Mouse (Mus musculus): Measurements from ENCODE around the gene Aldh1a2.

The Aldh1a2 gene

DNA sequence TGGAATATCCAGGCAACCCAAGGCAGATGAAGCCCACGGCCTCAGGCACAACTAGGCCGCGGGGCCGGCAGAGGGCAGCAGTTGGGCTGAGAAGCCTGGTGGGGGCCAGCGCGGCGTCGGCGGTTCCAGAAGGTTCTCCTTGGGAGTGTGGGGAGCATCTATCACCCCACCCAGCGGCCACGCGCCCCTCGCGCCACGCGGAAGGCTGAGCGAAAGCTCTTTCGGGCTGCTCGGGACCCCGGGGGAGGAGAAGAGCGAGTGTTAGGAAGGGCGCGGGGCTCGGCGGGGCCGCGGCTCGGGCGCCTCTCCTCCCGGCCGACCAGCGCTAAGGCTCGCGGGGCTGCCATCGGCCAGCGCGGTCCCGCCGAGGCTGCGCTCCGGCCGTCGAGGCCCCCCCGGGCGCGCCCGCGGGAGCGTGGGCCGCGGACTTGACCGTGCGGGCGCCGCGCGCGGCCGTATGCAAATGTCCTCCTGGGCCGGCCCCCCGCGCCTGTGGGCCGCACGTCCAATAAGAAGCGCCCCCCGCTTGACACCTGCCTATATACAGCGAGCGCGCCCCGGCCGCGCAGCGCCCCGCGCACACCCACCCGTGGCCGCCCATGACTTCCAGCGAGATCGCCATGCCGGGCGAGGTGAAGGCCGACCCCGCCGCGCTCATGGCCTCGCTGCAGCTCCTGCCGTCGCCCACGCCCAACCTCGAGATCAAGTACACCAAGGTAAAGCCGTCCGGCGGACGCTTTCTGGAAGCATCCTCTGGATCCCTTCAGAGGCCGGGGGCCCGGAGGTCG, at the start of gene Aldh1a2:
Aldh1a2 (plus strand) TSS at position 542 of the 788 bp plus-strand sequence.
- DNase-seq: peak; percentile 24

DNA sequence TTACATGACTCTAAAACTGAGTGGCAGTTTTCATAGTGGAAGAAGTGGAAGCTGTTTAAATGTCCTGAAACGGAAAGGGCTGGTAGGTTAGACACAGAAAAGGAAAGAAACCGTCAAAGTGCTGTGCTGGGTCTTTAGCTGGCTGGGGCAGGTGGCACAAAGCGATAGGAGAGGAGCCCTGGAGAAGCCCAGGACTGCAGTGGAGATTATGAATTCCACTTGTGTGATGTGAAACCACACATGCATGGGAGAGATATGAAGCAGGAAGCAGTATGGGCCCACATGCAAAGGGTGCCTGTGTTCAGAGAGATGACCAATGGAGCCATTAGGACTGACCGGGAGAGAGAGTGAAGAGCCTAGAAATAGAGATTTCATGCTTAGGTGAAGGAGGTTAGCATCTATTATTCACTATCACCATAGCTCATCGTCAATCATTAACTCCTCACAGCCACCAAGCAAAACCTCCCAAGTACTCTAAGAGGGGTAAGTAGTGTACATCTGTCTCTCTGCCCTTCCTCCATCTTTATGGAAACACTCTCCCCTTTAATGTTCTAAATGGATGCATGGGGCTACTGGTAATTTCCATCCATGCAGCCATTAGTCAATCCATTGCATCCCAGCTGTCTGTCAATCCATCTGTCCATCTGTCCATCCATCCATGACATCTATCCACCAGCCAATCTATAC, 49.4 kb upstream of the Aldh1a2 start:
- DNase-seq: no peak

DNA sequence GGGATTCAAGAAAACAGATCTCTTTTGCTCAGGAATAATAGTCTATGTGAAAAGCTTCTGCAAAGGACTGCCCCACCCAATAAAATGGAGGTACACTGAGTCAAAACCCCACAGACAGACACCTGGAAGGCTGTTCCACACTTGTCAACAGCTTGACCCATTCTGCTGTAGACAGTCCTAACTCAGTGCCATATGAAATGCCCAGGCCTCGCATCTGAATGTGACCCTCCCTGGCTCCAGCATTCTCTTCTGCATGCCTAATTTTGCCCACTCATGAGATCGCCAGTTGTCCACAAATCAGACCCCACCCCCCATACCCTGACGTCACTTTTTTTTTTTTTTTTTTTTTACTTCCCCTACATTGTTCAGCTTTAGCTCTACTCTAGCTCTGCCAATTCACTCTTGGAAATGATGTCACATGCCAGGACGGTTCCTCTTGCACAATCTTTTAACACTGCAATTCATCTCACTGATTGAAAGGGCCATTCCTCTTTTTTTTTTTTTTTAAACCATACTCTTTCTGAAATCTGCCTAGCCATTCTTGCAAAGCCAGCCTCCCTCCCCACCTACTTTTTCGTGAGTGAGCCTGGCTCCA, 48.6 kb upstream of the Aldh1a2 start:
- no peak for DNase-seq

DNA sequence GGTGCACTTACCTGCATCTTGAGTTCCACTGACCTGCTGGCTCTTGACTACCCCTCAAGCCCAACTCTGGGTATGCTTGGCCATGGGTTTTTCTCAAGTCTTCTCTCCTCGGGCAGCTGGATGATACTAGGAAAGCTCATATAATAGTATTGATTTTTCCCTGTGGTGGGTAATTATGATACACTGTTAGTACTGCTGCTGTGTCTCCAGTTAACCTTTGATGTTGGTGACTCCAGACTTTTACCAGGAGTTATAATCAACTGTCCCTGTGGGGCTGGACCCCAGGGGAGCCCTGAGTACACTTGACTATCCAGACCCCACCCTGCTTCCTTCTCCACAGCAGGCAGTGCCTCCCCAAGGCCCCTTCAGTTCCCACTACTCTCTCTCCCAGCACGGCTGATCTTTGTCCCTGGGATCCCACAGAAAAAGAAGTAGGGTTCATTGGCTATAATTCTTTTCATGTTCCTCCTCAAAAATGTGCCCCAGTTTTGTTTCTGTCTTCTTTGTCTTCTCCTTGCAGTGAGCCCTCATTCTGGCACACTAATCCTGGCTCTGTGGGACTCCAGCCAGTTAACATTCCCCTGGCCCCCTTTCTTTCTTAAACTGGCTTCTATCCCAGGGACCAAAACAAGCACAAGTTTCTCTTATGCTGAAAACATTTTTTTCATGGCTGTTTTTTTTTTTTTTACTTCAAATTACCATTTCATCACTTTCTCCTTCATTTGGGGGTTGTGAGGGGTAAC, 47.9 kb upstream of the Aldh1a2 start:
- DNase-seq: no peak

DNA sequence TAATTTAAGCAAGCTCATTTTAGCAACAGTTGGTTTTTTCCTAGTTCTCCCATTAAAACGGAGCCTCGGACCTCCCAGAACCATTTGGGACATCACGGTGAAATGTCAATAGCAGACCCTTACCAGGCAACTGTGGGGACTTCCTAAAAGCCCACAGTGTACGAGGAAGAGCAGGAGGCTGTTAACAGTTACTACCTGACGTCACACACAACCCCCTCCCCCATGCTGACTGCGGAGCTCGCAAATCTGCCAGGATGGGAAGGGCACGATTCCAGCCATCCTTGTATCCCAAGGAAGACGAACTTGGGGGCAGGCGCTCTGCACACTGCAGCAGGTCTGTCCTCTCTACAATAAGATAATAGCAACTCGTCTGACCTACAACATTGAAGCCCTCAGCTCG, 47.1 kb upstream of the Aldh1a2 start, which contains the start of gene Aqp9:
Aqp9 (minus strand) TSS at position 172 of the 400 bp plus-strand sequence.
- DNase-seq: no peak

DNA sequence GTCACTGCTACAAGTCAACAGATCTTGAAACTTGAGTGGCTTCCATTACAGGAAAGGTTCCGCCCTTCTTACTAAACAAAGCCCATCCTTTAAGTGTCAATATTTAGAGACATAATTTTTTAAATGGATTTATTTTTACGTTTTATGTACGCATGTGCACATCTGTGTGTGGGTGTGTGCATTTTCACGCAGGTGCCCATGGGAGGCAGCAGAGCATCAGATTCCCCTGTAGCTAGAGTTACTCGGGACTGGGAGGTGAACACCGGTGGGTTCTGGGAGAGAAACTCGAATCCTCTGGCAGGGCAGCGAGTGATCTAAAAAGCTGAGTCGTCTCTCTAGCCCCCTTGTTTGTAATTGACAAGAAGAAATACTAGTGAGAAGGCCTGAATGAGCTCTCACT, 42.1 kb upstream of the Aldh1a2 start:
- DNase-seq: no peak

DNA sequence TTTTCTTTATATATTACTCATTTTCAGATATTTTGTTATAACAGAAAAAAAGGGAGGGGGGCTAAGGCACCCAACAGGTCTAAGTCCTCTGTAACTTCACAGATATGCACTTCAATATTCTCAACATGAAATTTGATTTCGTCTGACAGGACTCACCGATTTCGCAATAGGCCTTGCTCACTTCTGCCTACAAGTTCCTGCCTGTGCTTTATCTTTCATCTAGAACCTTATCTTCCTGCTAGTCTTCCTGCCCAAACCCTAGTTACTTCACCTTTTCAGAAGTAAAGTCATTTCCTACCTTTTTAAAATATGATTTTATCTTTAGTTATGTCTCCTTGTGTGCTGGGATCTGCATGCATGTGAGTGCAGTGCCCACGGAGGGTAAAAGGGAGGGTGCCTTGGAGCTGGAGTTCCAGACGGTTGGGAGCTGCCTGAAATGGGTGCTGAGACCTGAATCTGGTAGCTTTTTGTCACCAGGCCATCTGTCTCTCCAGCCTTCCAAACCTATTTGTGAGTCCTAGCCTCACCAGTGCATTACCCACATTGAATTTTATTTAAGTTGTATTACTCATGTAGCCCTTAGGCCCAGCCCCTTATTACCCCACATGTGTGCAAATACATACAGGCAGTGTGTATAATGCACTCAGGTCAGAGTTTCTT, 41.1 kb upstream of the Aldh1a2 start:
- DNase-seq: no peak

DNA sequence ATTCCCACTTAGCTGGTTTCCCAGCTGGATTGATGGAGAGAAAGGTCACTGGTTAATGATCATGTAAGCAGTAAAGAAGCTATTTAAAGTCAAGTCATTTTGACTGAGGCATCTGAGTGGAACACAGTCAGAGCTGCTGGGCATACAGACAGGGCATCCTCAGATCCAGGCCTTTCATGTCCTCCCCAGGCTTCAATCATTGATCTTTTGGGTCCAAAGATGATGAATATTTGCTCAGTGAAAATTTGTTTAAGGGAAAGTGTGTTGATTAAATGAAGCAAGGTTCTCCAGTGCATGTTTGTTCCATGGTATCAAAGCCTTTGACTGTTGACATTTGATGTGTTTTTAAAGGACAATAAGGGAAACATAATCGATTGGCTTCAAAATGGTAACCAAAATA, 39.9 kb upstream of the Aldh1a2 start:
- DNase-seq: no peak

DNA sequence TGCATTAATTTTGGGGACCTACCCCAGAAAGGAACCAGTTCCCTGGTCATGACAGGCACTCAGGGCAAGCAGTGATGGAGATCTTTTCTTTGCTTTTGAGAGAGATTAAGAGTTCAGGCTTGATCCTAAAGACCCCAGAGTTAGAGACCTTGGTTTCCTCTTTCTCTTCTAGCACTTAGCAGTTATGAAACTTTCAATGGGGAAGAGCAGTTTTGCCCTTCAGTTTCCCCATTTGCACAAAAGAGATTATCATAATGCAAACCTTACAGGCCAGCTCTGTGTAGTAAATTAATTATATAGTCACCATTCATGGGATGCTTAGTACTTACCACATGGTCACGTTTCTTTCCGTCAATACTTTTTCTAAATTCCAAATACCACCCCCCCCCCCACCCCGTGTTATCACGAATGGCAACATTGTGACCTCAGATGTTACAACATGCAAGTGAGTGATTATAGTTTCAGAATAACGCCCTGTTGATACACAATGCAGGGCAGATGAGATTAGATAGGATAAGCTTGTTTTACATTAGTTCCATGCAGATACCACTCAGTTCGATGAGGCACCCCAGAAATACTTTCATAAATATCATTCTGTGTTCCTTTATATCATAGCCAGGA, 36.2 kb upstream of the Aldh1a2 start:
- no peak for DNase-seq

DNA sequence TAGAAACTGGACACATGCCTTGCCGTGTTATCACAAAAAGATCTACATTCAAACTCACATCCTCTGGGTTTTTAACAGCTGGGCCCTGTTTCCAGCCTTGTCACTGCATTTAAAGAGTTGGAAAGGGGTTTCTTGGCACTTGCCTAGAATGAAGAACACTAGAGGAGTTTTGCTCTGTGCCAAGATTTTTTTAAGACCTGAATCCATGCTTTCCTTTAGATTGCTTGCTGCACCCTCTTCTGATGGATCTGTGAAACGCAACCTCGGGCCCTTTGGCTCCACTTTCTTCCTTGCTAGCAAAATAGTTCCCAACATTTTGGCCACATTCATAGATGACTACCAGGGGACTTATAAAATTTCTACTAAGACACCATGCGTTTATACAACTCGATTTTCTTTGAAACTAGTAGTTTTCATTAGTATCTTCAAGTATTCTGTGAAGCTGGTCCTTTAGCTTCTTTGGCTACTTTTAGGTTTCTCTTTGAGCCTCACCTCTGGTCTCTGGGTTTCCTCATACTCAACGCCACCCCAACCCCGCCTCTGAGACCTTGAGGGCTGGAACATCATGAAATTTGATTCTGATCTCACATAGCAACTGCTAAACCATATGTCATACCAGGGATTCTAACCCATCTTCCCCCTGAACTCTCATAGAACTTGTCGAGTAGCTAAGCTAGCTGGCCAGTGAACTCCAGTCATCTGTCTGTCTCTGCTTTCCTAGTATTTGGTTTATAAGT, 35.5 kb upstream of the Aldh1a2 start:
- no peak for DNase-seq

DNA sequence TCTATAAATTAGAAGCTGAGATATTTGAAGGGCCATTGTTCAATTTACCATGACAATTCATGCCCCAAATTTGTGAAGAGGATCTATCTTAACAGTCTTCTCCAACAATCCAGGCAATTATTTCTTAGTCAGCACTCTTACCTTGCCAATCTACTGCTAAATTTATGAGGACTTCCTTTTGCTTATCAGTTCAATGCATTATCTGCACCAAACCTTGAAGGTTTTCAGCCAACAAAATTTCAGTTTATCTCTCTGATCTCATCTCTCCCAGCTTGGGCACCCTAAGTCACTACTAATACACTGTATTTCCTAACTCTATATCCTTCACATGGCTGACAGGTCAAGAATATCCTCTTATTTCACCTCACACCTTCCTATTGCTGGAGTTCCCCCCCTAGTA, 30.3 kb upstream of the Aldh1a2 start:
- DNase-seq: no peak

DNA sequence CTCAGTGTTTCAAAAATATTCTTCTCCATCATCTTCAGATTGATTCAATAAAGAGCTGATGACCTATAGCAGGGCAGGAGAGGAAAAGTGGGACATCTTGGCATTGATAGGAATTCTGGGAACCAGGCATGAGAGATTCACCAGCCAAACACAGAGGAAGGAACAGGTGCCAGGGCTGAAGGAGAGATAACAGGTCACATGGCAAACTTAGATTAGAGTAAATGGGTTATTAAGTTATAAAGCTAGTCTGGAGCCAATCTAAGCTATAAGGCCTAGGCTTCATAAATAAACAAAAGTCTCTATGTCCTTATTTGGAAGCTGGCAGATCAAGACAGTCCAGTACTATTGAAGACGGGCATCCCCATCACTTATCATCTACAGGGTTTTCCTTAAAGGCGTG, 29.8 kb upstream of the Aldh1a2 start:
- no peak for DNase-seq

DNA sequence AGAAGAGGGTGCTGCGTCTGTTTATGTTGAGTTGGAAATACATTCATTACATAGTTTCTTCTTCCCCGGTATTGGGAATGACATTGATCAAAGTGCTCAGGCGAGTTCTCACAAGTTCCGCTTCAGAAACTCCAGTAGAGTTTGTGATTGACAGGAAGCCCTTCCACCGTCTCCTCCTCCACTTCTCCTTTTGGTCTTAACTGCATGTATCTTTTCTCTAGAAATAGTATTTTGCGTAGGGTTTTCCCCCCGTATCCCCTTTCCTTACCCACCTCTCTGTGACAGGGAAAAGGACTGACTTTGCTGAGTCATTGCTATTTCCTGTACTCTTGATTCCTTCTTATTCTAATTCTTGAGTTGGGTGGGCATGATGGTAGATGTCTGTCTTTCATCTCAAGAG, 28.2 kb upstream of the Aldh1a2 start:
- DNase-seq: no peak

DNA sequence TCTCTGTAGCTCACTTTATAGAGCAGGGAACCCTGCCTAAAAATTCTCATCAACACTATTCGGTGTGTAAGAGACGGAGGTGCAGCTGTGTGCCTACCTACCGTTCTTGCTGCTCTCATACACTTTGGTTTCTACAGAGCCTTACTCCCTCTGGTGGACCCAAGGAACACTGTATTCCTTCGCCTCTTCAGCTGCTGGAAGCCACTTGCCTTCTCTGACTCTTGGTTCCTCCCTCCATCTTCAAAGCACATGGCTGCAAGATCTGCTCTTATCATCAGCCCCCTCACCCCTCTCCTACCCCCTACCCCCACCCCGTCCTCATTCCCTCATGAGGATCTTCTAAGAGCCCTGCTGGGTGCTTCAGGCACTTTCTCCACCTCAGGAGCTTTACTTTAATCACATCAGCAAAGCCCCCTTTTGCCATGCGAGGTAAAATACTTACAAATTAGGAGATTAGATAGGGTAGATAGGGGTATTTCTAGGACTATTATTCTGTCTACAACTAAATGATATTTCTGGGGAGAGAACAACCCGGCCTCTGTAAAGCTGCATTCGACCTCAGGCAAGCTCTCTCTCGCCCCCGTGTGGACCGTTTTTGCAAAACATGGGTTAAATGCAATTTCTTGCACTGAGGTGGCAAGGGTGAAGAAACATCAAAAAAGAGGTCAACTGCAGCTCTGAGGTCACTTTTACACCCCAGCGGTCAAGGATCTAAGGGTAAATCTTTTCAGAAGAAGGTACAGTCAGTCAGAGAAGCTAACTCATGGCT, 26.8 kb upstream of the Aldh1a2 start:
- peak; percentile 47 for DNase-seq

DNA sequence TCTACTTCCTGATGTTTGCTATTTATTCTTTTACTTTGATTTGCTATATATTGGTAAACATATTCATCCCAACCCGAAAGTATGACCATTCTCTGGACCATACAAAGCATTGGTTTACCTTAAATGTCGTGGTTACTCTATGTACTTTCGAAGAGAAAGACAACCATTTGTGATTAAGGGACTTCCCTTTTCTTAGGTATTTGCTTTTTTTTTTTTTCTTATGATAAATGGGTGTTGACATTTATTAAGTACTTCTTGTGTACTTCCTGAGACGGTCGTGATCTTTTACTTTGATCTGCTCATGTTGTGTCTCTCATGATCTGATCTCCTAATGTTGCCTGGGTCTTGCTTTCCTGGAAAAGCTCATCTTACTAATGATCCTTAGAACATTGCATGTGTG, 16.8 kb upstream of the Aldh1a2 start:
- DNase-seq: no peak

DNA sequence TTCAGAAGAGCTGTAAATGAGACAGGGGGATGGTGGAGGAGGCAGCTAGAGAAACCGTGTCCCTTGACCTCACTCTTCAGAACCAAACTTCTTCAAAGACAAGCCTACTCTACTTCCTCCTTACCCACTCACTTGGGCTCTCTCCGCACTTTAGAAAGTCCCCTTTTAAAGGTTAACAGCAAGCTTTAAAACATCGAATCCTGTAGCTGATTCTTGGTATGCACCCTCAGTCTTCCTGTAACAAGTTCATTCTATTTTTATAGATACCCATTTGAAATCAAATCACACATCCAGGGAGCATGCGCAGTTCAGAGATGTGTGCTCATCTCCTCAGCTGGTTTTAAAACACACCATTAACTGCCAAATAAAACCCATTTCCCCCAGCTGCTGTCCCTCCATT, 13.3 kb upstream of the Aldh1a2 start:
- DNase-seq: no peak

DNA sequence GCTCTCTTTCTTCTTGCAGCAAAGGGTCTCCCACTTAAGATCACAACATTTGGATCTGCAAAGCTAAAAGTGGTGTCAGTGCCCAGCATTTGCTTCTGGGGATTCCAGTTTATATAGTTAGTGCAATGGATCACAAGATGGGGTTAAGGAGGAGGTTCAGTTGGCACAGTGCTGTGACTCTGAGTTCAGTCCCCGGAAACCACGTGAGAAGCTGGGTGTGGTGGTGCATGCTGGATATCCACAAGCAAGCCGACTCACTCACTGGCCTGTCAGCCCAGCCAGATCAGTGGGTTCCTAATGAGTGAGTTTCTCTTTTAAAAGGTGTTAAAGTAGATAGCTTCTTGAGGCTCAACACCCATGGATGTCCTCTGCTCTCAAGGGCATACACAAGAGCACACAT, 6.3 kb upstream of the Aldh1a2 start:
- no peak for DNase-seq

DNA sequence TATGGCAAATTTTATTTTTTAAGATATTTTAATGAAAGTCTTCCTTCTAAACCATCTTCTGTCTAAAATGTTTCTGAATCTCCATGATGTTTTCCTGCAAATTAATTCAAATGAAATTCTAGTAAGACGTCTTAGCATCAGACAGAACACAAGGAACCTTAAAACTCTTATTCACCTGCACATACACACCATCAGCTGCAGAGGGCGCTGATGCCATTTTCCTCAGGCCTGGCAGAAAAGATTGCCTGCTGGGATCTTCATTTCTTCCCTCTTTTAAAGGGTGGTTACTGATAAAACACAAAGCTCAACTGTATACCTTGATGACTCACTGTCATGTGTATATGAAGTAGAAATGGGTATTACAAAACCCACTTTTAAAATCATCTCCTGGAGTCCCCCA, 4.7 kb upstream of the Aldh1a2 start:
- peak; percentile 36 for DNase-seq

DNA sequence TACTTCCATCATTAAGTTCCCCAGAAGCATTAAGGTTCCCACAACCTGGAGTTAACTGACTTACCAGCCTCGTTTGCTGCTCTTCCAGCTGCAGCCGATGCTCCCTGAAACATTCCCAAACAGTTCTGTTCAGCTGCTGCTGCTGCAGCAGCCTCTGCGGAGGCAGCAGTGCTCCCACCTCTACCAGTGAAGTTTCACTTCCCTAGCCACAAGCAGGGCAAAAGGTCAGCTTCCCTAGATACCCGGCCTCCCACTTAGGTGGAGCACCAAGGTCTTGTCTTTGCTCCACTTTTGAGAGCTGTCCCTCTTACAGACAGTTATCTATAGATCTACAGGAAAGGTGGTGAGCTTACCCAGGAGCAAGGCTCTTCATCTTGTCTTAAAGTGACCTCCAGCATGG, 2.0 kb upstream of the Aldh1a2 start:
- DNase-seq: no peak

DNA sequence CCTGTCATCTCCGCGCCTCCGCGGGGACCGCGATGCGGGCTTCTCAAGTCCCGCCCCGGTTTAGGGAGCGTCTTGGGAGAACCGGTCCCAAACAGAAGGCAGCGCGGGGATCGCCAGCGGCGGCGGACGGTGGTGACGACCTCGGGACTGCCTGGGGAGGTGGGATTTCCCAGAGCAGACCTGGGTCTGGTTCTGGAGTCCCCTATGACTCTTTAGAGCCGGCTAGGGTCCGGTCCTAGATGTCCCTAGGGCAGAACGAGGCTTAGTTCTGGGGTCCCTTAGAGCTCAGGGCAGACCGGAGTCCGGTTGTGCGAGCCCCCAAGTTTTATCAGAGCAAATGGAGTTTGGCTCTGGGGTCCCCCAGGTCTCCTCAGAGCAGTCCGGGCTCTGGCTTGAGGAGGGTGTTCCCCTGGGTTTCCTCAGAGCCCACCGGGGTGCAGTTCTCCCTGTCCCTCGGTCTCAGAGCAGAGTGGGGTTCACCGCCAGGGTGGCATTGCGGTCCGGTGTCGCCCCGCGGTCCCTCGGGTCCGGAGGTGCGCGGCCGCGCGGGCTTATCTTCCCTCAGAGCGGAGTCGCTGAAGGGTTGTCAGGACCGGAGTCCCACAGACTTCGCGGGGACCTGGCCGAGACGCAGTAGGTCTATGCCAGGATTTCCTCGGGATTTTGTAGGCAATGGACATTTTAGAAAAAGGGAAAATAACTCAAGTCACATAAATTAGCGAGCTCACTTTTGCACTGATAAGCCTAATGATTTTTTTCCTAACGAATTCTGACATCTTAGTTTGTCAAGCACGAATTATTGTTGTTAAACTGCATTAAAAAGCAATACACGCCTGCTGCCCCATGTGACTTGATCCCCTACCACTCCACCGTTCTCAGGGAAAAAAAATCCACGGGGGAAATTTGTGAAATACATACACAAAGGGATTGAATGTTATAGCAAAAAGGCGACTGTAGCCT, 727 bp downstream of the Aldh1a2 start:
- peak; percentile 7 for DNase-seq
